Mouse (Mus musculus) limb, embryonic 12.5 days (tissue): ENCODE data around the gene C1qtnf5. TPM values are rescaled to one million over a fixed set of nuclear protein-coding genes. Genes with fewer than 3 reads are reported as not detected.
A peak's percentile ranks its signal among the peaks of the same experiment; 100 is the strongest.

Experiments used
- ATAC-seq: fragments of 200-750 bp; cut with Nextera tagmentation; 2 replicates; pipeline ENCODE4 v1.8.0; 2017; ENCODE audit warnings: low read depth, moderate TSS enrichment; ENCODE audit not compliant: insufficient number of reproducible peaks, insufficient read depth, low FRiP score, low TSS enrichment
- H3K27ac ChIP-seq: fragments of 300-500 bp; sonication (generic); 2 replicates; pipeline ENCODE4 v1.5.1; 2016; ENCODE audit warnings: mild to moderate bottlenecking, moderate library complexity
- H3K27me3 ChIP-seq: fragments of 300-500 bp; sonication (generic); 2 replicates; pipeline ENCODE4 v1.6.1; 2016; ENCODE audit warnings: mild to moderate bottlenecking, moderate library complexity
- H3K36me3 ChIP-seq: fragments of 300-500 bp; sonication (generic); 2 replicates; pipeline ENCODE4 v1.6.1; 2016; ENCODE audit warnings: mild to moderate bottlenecking, moderate library complexity
- H3K4me1 ChIP-seq: fragments of 300-500 bp; sonication (generic); replicated peaks from 2 replicates; pipeline ENCODE4 v1.6.1; 2016
- H3K4me2 ChIP-seq: fragments of 300-500 bp; sonication (generic); 2 replicates; pipeline ENCODE4 v1.6.1; 2016; ENCODE audit warnings: mild to moderate bottlenecking, moderate library complexity
- H3K4me3 ChIP-seq: fragments of 300-500 bp; sonication (generic); replicated peaks from 2 replicates; pipeline ENCODE4 v1.5.1; 2016; ENCODE audit warnings: mild to moderate bottlenecking
- H3K9ac ChIP-seq: fragments of 300-500 bp; sonication (generic); replicated peaks from 2 replicates; pipeline ENCODE4 v1.6.1; 2016; ENCODE audit warnings: mild to moderate bottlenecking, moderate library complexity
- H3K9me3 ChIP-seq: fragments of 300-500 bp; sonication (generic); 2 replicates; pipeline ENCODE4 v1.6.1; 2016; ENCODE audit warnings: mild to moderate bottlenecking, moderate library complexity
- WGBS: fragments of 180-500 bp; shearing (Covaris S2); methylation state at CpG from one replicate; pipeline ENCODE4 v1.1.7; 2016; 5-methylcytosine and 5-hydroxymethylcytosine counted together
- polyA plus RNA-seq: library from polyadenylated mRNA; unstranded; fragments of >200 nt; fragmentation: Nextera tagmentation; extraction: Ambion mirVana; gene quantifications from 2 replicates; pipeline ENCODE4 v1.2.1, GENCODE M21; 2016

The C1qtnf5 gene
- polyA plus RNA-seq, 1 experiment from 2014 or later = 0.84 TPM

DNA sequence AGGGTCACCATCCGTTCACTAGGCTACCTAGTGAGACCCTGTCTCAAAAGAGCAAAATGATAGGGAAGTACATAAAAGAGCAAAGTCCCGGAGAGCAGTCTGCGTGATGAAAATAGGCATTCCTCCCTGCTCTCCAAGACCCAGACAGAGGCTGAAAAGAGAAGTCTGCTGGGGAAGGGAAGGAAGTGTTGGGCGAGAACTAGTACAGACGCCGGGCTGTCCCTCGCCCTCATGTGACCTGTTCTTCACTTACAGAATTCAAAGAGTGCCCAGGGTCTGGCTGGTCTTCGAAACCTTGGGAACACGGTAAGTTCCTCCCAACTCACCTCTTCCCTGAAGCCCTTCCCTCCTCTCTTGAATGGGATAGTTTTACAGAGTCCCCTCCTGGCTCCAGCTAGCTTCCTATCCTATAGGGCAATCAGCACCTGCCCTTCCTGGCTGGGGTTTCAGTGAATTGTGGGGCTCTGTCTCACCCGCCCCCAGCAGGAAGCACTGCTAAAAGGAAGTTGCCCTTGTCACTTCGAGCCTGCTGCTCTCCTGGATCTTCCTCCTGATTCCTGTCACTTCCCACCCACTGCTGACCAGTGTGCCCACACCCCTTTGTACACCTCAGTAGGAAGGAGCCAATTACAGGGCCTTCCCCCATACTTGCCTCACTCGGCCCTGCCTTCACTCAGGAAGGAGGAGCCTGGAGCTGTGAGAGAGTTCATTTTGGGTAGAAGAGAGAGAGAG is 18.0 kb upstream of the C1qtnf5 start:
- no peaks in the 10 kb centered on the region for H3K9me3 ChIP-seq
- H3K9ac ChIP-seq = no peak overlapping the region
- H3K4me1 ChIP-seq = peaks cover 32% of the 10 kb centered on the region
- peaks cover 35% of the 10 kb centered on the region for H3K27me3 ChIP-seq
- no peak overlapping the region for H3K4me2 ChIP-seq
- no peak overlapping the region for H3K4me3 ChIP-seq
- H3K36me3 ChIP-seq = peaks cover 28% of the 10 kb centered on the region
- H3K27ac ChIP-seq = no peak overlapping the region
- WGBS = 60% methylated on average over 12 of the region's 12 CpGs
- no peak for ATAC-seq

DNA sequence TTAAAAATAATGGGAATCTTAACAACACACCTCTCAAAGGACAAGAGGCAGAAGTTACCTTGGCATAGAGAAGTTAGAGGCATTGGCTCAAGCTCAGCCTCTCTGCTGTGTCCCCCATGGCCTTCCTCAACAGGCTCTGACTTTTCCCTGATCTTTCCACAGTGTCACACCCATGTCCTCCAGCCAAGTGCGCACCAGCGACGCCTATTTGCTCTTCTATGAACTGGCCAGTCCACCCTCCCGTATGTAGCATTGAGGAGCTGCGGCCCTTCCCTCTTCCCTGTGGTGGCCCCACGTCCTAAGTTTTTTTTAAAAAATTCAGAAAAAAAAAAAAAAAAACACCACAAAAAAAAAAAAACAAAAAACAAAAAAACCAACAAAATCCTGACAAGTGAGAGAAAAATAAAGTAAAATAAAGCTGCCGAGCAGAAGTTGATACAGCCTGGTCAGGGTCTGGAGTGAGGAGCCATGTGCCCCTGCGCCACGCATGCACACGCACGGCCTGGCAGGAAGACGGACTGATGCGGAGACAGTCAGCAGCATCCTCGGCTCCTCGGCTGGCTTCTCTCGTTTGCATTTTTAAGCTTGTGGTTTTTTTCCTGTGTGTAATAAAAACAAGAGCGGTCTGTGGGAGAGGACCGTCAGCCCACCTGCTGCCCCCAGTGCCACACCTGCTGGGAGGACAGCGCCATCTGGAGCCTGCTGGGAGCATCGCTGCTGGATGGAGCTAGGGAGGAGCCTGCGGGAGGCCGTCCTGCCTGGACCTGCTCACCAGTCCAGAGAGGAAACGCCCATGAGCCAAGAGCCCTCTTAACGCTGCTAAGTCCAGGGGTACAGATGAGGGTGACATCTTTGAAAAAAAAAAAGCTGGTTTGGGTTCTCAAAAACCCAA is 13.2 kb upstream of the C1qtnf5 start:
- Histone ChIP-seq H3K4me1 (peaks cover 15% of the 10 kb centered on the region; the same call in 1 of the 2 replicates), H3K27ac (no peak overlapping the region), H3K9ac (no peak overlapping the region), H3K9me3 (no peaks in the 10 kb centered on the region), H3K36me3 (peaks cover 28% of the 10 kb centered on the region), H3K4me3 (no peak overlapping the region), H3K4me2 (no peak overlapping the region), H3K27me3 (no peaks in the 10 kb centered on the region)
- ATAC-seq = peak; percentile 77; the same call in 1 of the 2 replicates
- WGBS = 42% methylated on average over 24 of the region's 24 CpGs

GRCm38 (mm10) chr9:44094737-44095136 is 12.3 kb upstream of the C1qtnf5 start:
- Histone ChIP-seq H3K9ac (no peak overlapping the region), H3K27me3 (no peaks in the 10 kb centered on the region), H3K27ac (no peak overlapping the region), H3K36me3 (peaks cover 28% of the 10 kb centered on the region), H3K4me3 (no peak overlapping the region), H3K9me3 (no peaks in the 10 kb centered on the region), H3K4me1 (peaks cover 15% of the 10 kb centered on the region; the same call in 1 of the 2 replicates), H3K4me2 (no peak overlapping the region)
- no peak for ATAC-seq
- 80% methylated on average over 3 of the region's 3 CpGs for WGBS

DNA sequence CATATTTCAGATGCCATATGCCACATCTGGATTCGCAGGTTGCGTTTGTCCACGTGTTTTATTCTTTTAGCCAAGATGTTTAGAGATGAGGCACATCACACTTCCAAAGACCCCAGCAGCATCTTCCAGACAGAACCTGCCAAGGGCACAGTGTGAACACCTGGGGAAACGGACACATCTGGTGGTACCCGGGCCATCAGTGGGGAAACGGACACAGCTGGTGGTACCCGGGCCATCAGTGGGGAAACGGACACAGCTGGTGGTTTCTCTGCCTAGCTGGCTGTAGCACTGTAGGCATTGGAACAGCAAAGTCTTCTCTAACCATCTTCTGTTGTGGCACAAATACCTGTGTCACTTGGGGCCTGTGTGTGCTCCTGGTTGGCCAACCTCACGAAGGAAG is 11.3 kb upstream of the C1qtnf5 start:
- ATAC-seq = no peak
- 84% methylated on average over 9 of the region's 9 CpGs for WGBS
- Histone ChIP-seq H3K9me3 (no peaks in the 10 kb centered on the region), H3K9ac (no peak overlapping the region), H3K4me1 (peaks cover 11% of the 10 kb centered on the region; the same call in 1 of the 2 replicates), H3K4me2 (no peak overlapping the region), H3K36me3 (peaks cover 27% of the 10 kb centered on the region), H3K27ac (no peak overlapping the region), H3K27me3 (no peaks in the 10 kb centered on the region), H3K4me3 (no peak overlapping the region)

DNA sequence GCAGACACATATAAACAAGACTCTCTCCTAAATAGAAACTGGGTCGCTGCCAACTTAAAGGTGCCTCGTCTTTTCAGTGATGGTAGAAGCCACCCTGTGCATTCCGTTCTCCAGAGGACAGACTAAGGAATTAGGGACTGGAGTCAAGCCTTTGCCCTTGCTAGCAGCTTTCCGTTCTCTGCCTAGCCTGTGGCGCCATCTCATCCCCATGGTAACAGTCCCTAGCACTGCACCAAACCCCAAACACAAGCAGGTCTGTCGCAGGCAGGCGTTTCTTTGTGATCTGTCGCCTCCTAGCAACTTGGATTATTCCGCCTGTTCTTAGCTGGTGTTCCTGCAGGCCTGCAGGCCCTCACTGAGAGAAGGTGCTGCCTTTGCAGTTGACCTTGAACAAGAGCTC is 10.5 kb upstream of the C1qtnf5 start:
- Histone ChIP-seq H3K27me3 (no peaks in the 10 kb centered on the region), H3K4me2 (no peak overlapping the region), H3K4me3 (no peak overlapping the region), H3K27ac (no peak overlapping the region), H3K9ac (no peak overlapping the region), H3K4me1 (peaks cover 11% of the 10 kb centered on the region; the same call in 1 of the 2 replicates), H3K36me3 (peaks cover 21% of the 10 kb centered on the region), H3K9me3 (no peaks in the 10 kb centered on the region)
- no peak for ATAC-seq
- WGBS = 32% methylated on average over 9 of the region's 9 CpGs

DNA sequence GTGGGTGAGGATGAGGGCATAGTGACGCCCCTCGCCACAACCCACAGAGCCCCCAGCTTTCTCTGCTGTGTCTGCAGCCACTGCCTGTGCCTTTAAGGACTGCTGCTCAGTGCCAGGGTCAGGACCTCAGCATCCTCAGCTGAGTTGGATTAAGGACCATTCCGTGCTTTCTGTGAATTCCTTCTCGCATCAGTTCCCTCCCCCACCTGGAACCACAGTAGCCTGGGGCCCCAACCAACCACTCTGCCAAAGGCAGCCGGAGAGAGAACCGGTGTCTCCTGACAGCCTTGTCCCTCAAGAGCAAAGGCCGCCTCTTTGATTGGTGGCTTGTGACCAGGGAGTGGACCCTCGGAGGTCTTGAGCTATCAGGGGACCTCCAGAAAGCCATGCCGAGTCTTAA is 5.6 kb upstream of the C1qtnf5 start, which contains the start of gene Mfrp:
TSS of gene Mfrp (plus strand) at position 240 of the 400 bp plus-strand sequence.
- H3K9ac ChIP-seq = no peak within 1 kb of the TSS
- no peaks in the 10 kb centered on the region for H3K27me3 ChIP-seq
- no peak within 1 kb of the TSS for H3K4me2 ChIP-seq
- H3K4me3 ChIP-seq = no peak within 1 kb of the TSS
- no peak for ATAC-seq
- H3K27ac ChIP-seq = no peak within 1 kb of the TSS
- no peaks in the 10 kb centered on the region for H3K9me3 ChIP-seq
- H3K36me3 ChIP-seq = peaks cover 34% of the 10 kb centered on the region
- WGBS = 55% methylated on average over 9 of the region's 9 CpGs
- peaks cover 9% of the 10 kb centered on the region; the same call in 1 of the 2 replicates for H3K4me1 ChIP-seq

DNA sequence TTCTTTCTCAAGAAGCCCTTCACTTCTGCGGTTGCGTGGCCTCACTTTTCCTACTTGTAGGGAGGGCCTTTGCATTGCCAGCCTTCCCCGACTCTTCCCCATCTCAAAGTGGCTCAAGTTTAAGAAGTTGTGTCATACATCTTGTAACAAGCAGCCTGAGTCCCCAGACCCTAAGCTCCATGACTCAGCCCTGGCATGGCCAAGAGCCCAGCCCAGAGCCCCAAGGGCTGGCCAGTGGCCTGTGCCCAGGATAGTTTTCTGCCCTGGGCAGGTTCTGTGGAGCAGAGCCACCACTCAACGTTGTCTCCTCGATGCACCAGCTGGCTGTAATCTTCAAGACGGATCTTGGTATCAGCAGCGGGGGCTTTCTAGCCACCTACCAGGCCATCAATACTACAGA is 2.2 kb upstream of the C1qtnf5 start:
- WGBS = 94% methylated on average over 7 of the region's 7 CpGs

GRCm38 (mm10) chr9:44105781-44106180 is 1.3 kb upstream of the C1qtnf5 start:
- no peak overlapping the region for H3K27ac ChIP-seq
- 89% methylated on average over 10 of the region's 10 CpGs for WGBS
- no peak for ATAC-seq
- peaks cover 48% of the 10 kb centered on the region for H3K4me1 ChIP-seq
- H3K4me2 ChIP-seq = no peak overlapping the region
- no peaks in the 10 kb centered on the region for H3K9me3 ChIP-seq
- no peak overlapping the region; the same call in 1 of the 2 replicates for H3K9ac ChIP-seq
- no peaks in the 10 kb centered on the region; the same call in 1 of the 2 replicates for H3K27me3 ChIP-seq
- peaks cover 60% of the 10 kb centered on the region for H3K36me3 ChIP-seq
- no peak overlapping the region for H3K4me3 ChIP-seq

More for the DNA sequence above, 2.2 kb upstream of the C1qtnf5 start:
- Histone ChIP-seq H3K4me1 (peaks cover 39% of the 10 kb centered on the region), H3K27me3 (no peaks in the 10 kb centered on the region; the same call in 1 of the 2 replicates), H3K9me3 (no peaks in the 10 kb centered on the region), H3K9ac (no peak overlapping the region), H3K4me2 (no peak overlapping the region), H3K27ac (no peak overlapping the region), H3K36me3 (peaks cover 60% of the 10 kb centered on the region), H3K4me3 (no peak overlapping the region)
- no peak for ATAC-seq

- Histone ChIP-seq H3K9me3 (no peaks in the 10 kb centered on the region), H3K4me3 (no peak overlapping the region), H3K4me2 (no peak overlapping the region), H3K9ac (no peak overlapping the region; the same call in 1 of the 2 replicates), H3K27me3 (no peaks in the 10 kb centered on the region; the same call in 1 of the 2 replicates), H3K36me3 (peaks cover 60% of the 10 kb centered on the region), H3K27ac (no peak overlapping the region), H3K4me1 (peaks cover 50% of the 10 kb centered on the region)
- ATAC-seq = no peak
- whole genome bisulfite sequencing = 92% methylated on average over 7 of the region's 7 CpGs
Measured at GRCm38 (mm10) chr9:44106182-44106581, 863 bp upstream of the C1qtnf5 start.

- ATAC-seq = no peak
- Histone ChIP-seq H3K27me3 (no peaks in the 10 kb centered on the region; the same call in 1 of the 2 replicates), H3K36me3 (peaks cover 59% of the 10 kb centered on the region), H3K4me3 (no peak overlapping the region), H3K9me3 (no peaks in the 10 kb centered on the region), H3K27ac (no peak overlapping the region), H3K4me1 (peaks cover 50% of the 10 kb centered on the region), H3K4me2 (peak overlapping the region; percentile 42; the same call in 1 of the 2 replicates), H3K9ac (peak overlapping the region; percentile 31; the same call in 1 of the 2 replicates)
- WGBS = 83% methylated on average over 4 of the region's 4 CpGs
Measured at GRCm38 (mm10) chr9:44106596-44106995, 449 bp upstream of the C1qtnf5 start.
